Mouse (Mus musculus) kidney, adult 8-10 months (tissue): Measurements from ENCODE around the gene Lin9.
"Not testable (repeated sequence)": the region's sequence is repeated elsewhere in the genome, so short reads cannot be mapped to it uniquely, and the experiment has no call there.

ENCODE experiments used
- DNase-seq, 2 experiments: peaks; one replicate each; pipeline ENCODE4 v3.0.0; 2022

The Lin9 gene

DNA sequence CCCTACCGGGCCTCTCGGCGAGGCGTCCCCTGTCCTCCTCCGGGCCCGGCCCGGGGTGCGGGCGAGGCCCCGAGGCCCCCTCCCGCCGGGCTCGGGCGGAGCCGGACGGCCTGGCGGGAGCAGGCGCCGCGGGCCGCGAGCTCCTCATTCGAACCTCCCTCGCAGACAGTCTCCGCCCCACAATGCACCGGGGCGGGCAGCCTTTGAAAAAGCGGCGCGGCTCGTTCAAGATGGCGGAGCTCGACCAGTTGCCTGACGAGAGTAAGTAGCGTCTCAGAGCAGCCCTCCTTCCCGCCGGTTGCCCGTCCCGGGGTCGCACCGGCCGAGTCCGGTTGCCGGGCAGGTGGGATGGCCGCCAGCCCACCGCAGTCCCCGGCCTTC is at the start of gene Lin9:
Lin9 (plus strand) TSS at position 14 of the 381 bp plus-strand sequence.
- peak; percentile 77 to 88 for DNase-seq

- DNase-seq, result no peak
These were observed 40.4 kb upstream of the Lin9 start for GRCm38 (mm10) chr1:180600578-180600977.

DNA sequence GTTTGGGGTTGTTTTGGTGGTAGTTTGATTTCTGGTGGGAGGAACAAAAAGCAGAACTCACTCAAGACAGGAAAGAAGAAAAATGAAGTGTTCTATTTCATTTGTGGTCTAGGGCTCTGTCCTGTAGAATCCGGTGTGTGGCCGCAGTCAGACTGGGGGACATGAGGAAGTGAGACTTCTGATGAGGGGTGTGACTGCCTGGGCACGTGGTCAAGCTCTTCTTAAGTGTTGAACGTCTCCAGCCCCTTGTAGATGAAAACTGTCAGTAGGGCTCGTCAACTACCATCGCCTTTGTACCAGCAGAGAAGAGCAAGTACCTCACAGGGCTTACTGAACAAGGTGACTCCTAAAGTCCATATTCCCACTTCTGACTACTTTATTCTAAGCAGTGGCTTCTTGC is 39.1 kb upstream of the Lin9 start:
- no peak for DNase-seq

DNA sequence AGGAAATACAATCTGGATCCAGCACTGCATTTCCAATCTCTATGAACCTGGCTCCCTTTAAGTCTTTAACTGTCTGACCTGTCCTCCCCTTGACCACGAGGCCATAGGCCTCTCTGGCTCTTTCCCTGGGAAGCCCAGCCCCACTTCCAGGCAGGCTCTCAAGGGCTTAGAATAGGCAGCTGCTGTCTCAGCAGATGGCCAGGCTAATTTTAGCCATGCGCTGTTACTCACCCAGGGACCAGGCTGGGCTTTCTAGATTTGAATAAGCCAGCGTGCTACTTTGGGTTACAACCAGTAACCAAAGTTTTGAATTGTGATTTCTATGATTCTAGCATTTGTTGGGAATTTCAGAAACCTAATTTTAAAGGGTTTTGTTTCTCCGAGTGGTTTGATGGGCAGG is 36.4 kb upstream of the Lin9 start:
- no peak for DNase-seq

DNA sequence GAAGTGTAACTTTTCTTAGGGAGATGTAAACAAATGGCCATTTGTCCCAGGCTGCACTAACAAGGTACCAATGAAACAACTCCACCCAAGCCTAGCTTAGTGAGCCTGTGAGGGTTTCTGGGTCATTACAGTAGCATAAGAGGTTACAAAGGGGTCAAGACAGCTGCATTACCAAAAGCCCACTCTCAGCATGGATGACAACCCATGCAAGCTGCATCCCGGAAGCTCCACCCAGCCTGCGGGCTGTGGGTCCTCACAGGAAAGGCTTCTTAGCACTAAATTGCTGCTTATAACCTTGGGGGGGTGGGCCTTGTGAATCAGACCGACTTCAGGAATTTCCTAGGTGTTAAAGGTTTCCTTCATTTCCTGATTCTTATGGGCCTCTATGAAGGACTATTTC is 34.8 kb upstream of the Lin9 start:
- DNase-seq, result no peak

DNA sequence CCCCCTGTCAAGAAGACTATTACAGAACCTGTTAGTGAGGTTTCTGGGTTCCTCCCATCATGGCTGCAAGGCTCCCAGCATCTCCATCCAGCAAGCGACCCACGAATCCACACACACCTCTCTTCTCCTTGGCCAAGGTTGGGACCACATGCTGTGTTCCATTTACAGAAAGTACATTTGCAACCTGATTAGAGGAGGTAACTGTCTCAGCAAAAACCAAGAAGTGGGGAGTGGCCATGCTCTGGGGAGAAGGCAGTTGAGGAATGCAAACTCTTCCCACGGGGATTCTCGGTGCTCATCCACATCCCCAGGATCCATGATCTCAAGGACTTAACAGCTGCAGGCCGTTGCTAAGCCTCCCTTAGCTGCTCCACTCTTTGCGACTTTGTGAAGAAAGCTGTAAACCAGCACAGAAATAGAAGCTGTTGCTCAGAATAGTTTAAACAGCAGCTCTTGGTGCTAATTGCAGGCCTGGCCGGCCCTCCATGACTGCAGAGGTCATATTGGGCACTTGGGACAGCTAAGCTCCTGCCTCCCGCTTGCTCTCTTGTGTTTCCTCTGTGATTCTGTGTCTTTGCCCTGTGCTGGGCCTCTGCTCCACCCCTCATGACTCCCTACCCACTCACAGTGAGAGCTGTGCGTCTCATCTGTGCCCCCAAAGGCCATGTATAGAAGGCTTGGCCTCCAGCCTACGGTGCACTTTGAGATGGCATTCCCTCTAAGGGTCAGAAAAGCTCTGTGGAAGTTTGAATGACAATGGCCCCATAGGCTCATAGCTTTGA is 34.0 kb upstream of the Lin9 start:
- DNase-seq, result no peak

GRCm38 (mm10) chr1:180607578-180607879 is 33.4 kb upstream of the Lin9 start:
- DNase-seq, result no peak

GRCm38 (mm10) chr1:180611842-180612241 is 29.1 kb upstream of the Lin9 start:
- not testable (repeated sequence) for DNase-seq

GRCm38 (mm10) chr1:180616762-180617161 is 24.2 kb upstream of the Lin9 start:
- DNase-seq, result no peak

DNA sequence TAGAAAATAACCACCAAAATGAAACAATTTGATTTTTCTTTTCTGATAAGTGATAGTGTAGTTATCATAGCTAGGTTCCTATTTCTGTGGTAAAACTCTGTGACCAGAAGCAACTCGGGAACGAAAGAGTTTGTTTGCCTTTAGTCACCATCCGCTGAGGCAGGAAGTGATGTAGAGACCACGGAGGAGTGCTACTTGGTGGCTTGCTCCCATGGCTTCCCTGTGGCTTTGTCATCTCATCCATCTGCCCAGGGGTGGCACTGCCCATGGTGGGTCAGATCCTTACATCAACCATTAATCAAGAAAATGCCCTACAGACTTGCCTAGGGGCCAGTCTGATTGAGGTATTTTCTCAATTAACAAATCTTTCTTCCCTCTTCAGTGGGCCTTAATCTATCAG is 18.6 kb upstream of the Lin9 start:
- no peak for DNase-seq

DNA sequence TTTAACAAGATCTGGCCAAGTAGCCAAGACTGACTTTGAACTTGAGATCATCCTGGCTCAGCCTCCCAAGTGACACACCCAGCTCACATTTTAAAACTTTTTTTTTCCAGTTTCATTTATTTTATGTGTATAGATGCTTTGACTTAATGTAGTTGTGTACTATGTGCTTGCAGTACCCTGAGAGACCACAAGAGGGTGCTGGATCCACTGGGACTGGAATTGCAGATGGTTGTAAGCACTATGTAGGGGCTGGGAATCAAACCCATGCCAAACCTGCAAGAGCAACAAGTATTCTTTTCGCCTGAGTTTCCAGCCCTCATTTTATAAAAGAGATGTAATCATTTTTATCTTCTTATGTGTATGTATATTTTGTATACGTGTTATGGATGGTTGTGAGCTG is 17.0 kb upstream of the Lin9 start:
- DNase-seq, result no peak

DNA sequence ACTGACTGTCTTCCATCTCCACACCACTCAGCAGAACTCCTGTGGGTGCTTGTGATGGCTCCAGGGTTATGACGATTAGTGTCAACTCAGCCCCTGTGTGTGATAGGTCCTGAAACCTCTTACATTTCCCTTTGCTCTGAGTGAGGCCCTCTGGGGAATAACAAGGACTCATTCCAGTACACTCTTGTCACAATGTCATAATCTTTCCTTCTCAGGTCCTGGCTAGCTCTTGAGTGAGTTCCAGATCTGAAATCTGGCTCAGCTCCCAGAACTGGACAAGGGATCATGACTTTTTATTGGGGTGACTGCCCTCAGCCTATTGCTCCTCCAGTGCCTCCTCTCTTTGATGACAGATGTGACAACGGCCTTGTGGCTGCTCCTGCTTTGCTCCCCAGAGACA is 14.8 kb upstream of the Lin9 start:
- peak; percentile 69 to 71 for DNase-seq

DNA sequence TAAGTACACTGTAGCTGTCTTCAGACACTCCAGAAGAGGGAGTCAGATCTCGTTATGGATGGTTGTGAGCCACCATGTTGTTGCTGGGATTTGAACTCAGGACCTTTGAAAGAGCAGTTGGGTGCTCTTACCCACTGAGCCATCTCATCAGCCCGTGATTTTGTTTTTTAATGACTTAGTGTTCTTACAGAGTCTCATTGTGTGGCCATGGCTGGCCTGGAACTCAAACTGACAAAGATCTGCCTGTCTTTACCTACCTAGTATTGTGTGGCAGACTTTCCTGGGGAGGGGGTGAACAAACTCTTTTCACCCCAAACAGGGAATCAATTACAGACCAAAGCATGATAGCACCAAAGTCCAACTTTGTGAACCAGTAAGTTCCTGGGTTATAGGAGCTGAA is 3.2 kb upstream of the Lin9 start:
- DNase-seq, result not testable (repeated sequence)

GRCm38 (mm10) chr1:180639416-180640401 is 1.2 kb upstream of the Lin9 start:
- DNase-seq, result peak in 1 of 2 experiments; percentile 28

GRCm38 (mm10) chr1:180640605-180641125 is 285 bp upstream of the Lin9 start:
- peak; percentile 21 to 28 for DNase-seq

GRCm38 (mm10) chr1:180641518-180642227 is 723 bp downstream of the Lin9 start:
- DNase-seq, result no peak

GRCm38 (mm10) chr1:180642228-180642564 is 1.2 kb downstream of the Lin9 start:
- no peak for DNase-seq

GRCm38 (mm10) chr1:180691284-180691683 is 50.3 kb downstream of the Lin9 start:
- no peak for DNase-seq

DNA sequence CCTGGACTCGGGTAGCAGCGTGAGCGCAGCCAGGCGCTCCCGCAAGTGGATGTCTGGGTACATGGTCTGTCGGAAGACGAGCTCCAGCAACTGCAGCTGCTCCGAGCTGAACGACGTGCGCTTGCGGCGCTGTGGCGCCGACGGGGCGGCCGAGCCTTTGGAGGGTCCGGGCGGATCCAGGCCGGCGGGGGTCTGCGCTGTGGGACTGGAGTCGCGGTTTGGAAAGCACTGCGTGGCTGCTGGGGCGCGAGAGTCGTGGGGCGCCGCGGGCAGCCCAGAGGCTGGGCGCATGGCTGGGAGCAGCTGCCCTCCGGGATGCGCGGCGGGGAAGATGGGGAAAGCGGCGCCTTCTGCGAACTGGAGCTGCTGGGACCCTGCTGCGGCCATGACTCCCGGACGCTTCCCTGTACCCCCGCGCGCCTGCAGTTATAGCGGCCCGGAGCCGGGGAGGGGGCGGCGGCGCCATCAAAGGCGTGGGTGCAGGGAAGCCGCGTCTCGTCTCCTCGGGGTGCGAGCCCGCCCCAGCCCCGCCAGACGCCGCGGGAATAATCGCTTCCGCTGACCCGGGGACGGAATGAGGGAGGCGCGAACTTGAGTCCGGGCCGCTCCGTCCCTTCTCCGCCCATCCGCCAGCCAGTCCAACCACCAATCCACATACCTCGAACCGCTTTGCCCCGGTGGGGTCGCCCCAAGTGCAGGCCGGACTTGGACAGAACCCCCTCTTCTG is 55.8 kb downstream of the Lin9 start, which contains the start of gene Mixl1:
Mixl1 (minus strand) TSS at position 409 of the 727 bp plus-strand sequence.
- no peak for DNase-seq

- no peak for DNase-seq
These were observed 57.1 kb downstream of the Lin9 start for GRCm38 (mm10) chr1:180698063-180698462.

DNA sequence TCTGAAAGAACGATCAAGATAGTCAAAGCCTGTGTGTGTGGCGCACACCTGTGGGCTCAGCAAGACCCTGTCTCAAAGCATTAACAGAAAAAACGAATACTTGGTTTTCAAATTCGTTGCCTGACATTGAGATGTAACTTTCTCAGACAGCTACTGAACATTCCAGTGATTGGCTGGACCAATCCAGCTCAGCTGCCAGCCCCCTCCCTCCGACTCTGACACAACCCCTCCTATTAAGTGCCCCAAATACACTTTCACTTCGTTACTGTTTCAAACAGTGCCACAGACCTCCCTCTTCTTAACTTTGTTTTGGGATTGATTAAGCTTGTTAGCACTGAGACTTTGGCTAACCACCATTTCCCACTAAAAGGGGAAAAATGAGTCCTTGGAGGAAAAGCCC is 62.5 kb downstream of the Lin9 start:
- DNase-seq, result no peak

- no peak for DNase-seq
These were observed 66.4 kb downstream of the Lin9 start for GRCm38 (mm10) chr1:180707368-180707767.
